Mouse (Mus musculus) midbrain, embryonic 13.5 days (tissue): ENCODE measurements around the gene Fgf12. TPM values are rescaled to one million over a fixed set of nuclear protein-coding genes. Genes with fewer than 3 reads are reported as not detected.

Experiments
- ATAC-seq: fragments of 200-750 bp; cut with Nextera tagmentation; 2 replicates; pipeline ENCODE4 v1.8.0; 2017; ENCODE audit warnings: mild to moderate bottlenecking, moderate TSS enrichment, moderate library complexity
- H3K27ac ChIP-seq: fragments of 300-500 bp; sonication (generic); 2 replicates; pipeline ENCODE4 v1.5.1; 2015; ENCODE audit warnings: inconsistent platforms, mild to moderate bottlenecking, moderate library complexity
- H3K27me3 ChIP-seq: fragments of 300-500 bp; sonication (generic); 2 replicates; pipeline ENCODE4 v1.6.1; 2015; ENCODE audit warnings: mild to moderate bottlenecking, inconsistent platforms
- H3K36me3 ChIP-seq: fragments of 300-500 bp; sonication (generic); 2 replicates; pipeline ENCODE4 v1.6.1; 2015; ENCODE audit warnings: mild to moderate bottlenecking, inconsistent platforms
- H3K4me1 ChIP-seq: fragments of 300-500 bp; sonication (generic); replicated peaks from 2 replicates; pipeline ENCODE4 v1.6.1; 2015; ENCODE audit warnings: inconsistent platforms
- H3K4me2 ChIP-seq: fragments of 300-500 bp; sonication (generic); replicated peaks from 2 replicates; pipeline ENCODE4 v1.6.1; 2015; ENCODE audit warnings: moderate library complexity, mild to moderate bottlenecking, inconsistent platforms
- H3K4me3 ChIP-seq: fragments of 300-500 bp; sonication (generic); replicated peaks from 2 replicates; pipeline ENCODE4 v1.5.1; 2015; ENCODE audit warnings: mild to moderate bottlenecking, inconsistent platforms
- H3K9ac ChIP-seq: fragments of 300-500 bp; sonication (generic); replicated peaks from 2 replicates; pipeline ENCODE4 v1.6.1; 2015; ENCODE audit warnings: mild to moderate bottlenecking, inconsistent platforms
- H3K9me3 ChIP-seq: fragments of 300-500 bp; sonication (generic); 2 replicates; pipeline ENCODE4 v1.6.1; 2016; ENCODE audit warnings: mild to moderate bottlenecking, inconsistent platforms
- WGBS: fragments of 180-500 bp; shearing (Covaris S2); methylation state at CpG from one replicate; pipeline ENCODE4 v1.1.7; 2015; 5-methylcytosine and 5-hydroxymethylcytosine counted together
- polyA plus RNA-seq: library from polyadenylated mRNA; unstranded; fragments of >200 nt; fragmentation: Nextera tagmentation; extraction: Ambion mirVana; gene quantifications from 2 replicates; pipeline ENCODE4 v1.2.1, GENCODE M21; 2015

Gene Fgf12
- polyA plus RNA-seq, 1 experiment from 2014 or later: 16.8 TPM

DNA sequence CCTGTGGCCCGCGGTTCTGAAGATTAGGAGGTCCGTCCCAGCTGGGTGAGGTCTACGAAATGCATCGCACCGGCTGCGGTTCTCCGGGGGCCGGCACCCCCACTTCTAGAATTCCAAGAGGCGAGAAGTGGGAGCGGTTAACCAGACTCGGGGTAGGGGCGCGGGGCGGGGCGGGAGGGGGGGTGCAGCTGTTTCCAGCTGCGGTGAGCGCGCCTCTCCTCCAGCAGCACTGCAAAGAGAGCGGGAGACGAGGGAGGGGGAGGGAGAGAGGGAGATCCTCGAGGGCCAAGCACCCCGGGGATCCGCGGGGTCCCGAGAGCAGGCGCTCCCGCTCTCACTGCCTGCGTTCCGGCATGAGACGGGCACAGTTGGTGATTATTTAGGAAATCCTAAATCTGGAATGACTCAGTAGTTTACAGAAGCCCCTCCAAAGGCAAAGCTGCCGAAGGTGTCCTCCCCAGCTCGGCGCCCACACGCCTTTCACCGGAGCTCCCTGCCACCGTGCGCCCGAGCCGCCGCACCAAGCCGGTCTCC lies 307.0 kb downstream of the Fgf12 start:
- Histone ChIP-seq H3K9me3 (no peaks in the 10 kb centered on the region), H3K4me3 (peak overlapping the region; percentile 81), H3K27ac (peak overlapping the region; percentile 79), H3K4me2 (peak overlapping the region; percentile 92), H3K36me3 (no peaks in the 10 kb centered on the region), H3K27me3 (peaks cover 23% of the 10 kb centered on the region), H3K4me1 (peaks cover 5% of the 10 kb centered on the region), H3K9ac (peak overlapping the region; percentile 76)
- WGBS: under 1% methylated on average over 35 of the region's 42 CpGs
- peak; percentile 49 for ATAC-seq

DNA sequence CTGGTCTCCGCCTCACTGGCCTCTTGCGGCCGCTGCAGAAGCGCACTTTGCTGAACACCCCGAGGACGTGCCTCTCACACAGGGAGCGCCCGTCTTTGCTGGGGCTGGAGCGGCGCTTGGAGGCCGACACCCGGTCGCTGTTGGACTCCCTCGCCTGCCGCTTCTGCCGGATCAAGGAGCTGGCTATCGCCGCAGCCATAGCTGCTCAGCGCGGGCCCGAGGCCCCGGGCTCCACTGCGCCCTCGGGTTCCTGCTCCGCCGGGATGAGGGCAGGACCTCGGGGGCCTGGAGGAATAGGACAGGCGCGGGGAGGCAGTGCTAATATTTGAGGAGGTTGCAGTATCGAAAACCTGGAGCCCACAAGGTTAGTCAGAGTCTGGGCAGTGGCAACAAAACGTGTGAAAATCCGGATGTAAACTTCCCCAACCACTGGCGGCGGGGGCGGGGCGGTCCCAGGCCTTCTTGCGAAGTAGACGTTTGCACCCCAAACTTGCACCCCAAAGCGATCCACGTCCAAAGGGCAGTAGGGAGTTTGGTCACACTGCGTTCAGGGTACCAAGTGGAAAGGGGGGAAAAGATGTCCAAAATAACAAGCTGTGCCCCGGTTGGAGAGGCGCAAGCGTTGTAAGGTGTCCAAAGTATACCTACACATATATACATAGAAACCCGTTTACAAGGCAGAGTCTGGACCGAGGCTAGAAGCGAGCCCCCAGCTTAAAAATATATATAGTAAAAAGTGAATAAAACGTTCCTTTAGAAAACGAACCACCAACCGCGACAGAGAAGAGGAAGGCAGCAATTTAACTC lies 307.7 kb downstream of the Fgf12 start:
- Histone ChIP-seq H3K9ac (peak overlapping the region; percentile 76), H3K4me1 (peaks cover 5% of the 10 kb centered on the region), H3K27ac (peak overlapping the region; percentile 27; the same call in 1 of the 2 replicates), H3K36me3 (no peaks in the 10 kb centered on the region), H3K27me3 (peaks cover 23% of the 10 kb centered on the region), H3K4me3 (peak overlapping the region; percentile 81), H3K4me2 (peak overlapping the region; percentile 92), H3K9me3 (no peaks in the 10 kb centered on the region)
- ATAC-seq: peak; percentile 38
- WGBS: under 1% methylated on average over 51 of the region's 51 CpGs

DNA sequence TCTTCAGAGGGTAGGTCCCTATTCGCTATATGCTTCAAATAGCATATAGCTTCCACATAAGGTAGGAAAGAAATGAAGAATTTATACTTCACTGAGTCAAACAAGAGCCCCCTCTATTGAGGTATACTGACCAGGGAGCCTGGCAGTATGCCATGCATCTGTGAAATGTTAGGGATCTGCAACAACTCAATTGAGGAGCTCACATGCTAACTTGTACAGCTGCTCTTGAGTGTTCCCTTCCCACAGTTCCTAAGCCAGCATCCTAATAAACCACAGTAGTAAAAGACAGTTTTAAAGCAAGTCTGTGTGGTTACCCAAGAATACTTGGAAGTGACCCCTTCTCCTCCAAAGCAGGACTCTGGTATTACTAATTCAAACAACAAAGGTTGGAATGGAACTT lies 331.3 kb downstream of the Fgf12 start:
- no peaks in the 10 kb centered on the region for H3K9me3 ChIP-seq
- no peak overlapping the region for H3K4me3 ChIP-seq
- 88% methylated on average over 1 of the region's 1 CpGs for WGBS
- H3K9ac ChIP-seq: no peak overlapping the region
- ATAC-seq: no peak
- H3K36me3 ChIP-seq: no peaks in the 10 kb centered on the region
- no peaks in the 10 kb centered on the region for H3K4me1 ChIP-seq
- H3K27me3 ChIP-seq: no peaks in the 10 kb centered on the region
- no peak overlapping the region for H3K4me2 ChIP-seq
- H3K27ac ChIP-seq: no peak overlapping the region

DNA sequence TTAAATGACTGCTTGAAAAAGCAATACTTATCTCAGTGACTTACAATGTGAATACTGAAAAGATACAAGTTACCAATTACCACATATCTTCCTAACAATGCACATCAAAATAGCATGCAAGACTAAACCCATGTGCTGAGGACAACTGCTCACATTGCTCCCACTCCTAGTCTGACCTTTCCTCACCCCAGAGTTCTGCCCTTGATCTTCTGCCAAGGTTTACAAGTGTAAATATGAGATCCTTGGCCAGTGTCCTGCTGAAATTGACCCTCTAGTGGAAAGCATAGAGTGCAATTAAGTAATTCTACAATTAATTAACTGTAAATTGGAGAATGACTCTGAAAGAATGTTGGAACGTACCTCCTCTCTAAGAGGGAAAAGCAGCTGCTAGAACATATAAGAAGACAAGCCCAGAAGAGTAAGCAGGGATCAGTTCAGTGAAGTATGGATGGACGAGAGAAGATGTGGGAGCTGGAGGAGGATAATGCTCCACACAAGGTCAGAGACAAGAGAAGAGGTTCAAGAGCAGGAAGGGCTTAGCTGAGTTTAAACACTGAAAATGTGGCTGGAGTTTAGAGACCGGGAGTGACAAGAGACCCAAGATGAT lies 333.1 kb downstream of the Fgf12 start:
- no peak for ATAC-seq
- H3K9ac ChIP-seq: no peak overlapping the region
- no peaks in the 10 kb centered on the region for H3K27me3 ChIP-seq
- no peaks in the 10 kb centered on the region for H3K4me1 ChIP-seq
- H3K4me2 ChIP-seq: no peak overlapping the region
- no peak overlapping the region for H3K4me3 ChIP-seq
- H3K36me3 ChIP-seq: no peaks in the 10 kb centered on the region
- H3K9me3 ChIP-seq: no peaks in the 10 kb centered on the region
- WGBS: 80% methylated on average over 3 of the region's 3 CpGs
- H3K27ac ChIP-seq: no peak overlapping the region

DNA sequence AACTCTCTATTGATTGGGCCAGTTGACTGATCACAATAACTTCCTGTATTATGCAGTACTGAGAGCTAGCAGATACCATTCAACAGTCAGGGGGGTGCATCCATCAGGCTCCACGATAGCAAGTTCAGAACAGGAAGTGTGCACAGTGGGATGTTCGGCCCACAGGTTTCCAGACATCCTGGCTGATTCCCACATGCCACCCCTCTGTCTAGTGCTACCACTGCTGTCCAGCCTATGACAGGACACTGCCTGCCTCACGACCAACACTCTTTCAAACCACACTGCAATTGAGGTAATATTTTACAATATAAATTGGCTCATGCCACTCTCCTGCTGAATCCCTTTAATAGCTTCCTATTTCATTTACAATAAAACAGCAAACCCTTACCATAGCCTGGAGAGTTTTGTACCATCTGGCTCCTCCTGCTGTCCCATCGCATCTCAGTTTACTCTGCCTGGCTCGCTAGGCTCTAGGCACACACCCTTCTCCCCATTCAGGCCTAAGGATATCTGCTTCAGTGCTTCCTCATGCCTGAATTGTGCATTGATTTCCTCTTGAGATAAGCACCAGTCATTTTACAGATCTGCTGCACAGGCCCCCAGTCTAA lies 341.6 kb downstream of the Fgf12 start:
- 79% methylated on average over 5 of the region's 5 CpGs for WGBS
- no peak overlapping the region for H3K4me2 ChIP-seq
- no peaks in the 10 kb centered on the region for H3K36me3 ChIP-seq
- no peaks in the 10 kb centered on the region for H3K4me1 ChIP-seq
- no peak overlapping the region for H3K4me3 ChIP-seq
- H3K27ac ChIP-seq: no peak overlapping the region
- no peak for ATAC-seq
- H3K9ac ChIP-seq: no peak overlapping the region
- no peaks in the 10 kb centered on the region for H3K27me3 ChIP-seq
- no peaks in the 10 kb centered on the region for H3K9me3 ChIP-seq

DNA sequence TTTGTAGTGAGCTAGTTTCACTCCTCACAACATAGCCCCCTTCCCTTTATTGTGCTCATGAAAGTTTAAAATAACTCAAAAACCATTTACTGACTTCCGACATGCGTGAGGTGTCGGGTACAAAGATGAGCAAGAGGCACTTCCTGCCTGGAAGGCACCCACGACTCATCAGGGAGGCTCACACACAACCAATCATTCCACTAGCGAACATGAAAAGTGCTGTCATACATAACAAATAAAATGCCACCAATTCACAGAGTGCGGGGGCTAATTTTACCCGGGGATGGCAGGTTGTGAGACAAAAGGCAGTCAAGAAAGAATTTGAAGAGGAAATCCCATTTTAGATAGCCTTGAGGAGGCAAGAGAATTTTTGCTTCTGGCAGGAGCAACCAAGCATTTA lies 344.6 kb downstream of the Fgf12 start:
- 0 out of 2 replicates have a peak, but pooled peaks have one; percentile 14 for ATAC-seq
- Histone ChIP-seq H3K9ac (no peak overlapping the region), H3K4me2 (no peak overlapping the region), H3K9me3 (no peaks in the 10 kb centered on the region), H3K27ac (no peak overlapping the region), H3K4me1 (no peaks in the 10 kb centered on the region), H3K27me3 (no peaks in the 10 kb centered on the region), H3K36me3 (no peaks in the 10 kb centered on the region), H3K4me3 (no peak overlapping the region)
- WGBS: 63% methylated on average over 7 of the region's 7 CpGs

DNA sequence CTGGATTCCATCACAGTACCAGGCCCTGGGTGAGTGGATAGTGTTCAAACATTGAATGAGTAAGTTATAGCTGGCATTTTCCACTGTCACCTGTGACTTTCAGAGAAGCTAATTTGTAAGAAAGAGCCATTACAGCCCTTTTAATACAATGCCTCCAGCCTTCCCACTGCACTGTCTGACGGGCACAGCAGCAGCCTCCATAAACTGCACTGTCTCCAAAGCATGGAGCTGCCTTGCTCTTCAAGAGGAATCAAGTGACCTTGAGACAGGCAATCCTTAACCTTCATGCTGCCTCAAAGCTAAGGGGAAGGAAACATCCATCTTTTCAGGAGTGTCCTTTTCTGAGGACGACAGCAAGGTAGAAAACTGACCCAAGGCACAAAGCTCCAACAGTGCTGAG lies 345.0 kb downstream of the Fgf12 start:
- H3K27ac ChIP-seq: no peak overlapping the region
- no peaks in the 10 kb centered on the region for H3K4me1 ChIP-seq
- no peak overlapping the region for H3K4me3 ChIP-seq
- H3K9me3 ChIP-seq: no peaks in the 10 kb centered on the region
- 67% methylated on average over 2 of the region's 2 CpGs for WGBS
- H3K36me3 ChIP-seq: no peaks in the 10 kb centered on the region
- 0 out of 2 replicates have a peak, but pooled peaks have one; percentile 53 for ATAC-seq
- H3K27me3 ChIP-seq: no peaks in the 10 kb centered on the region
- no peak overlapping the region for H3K9ac ChIP-seq
- H3K4me2 ChIP-seq: no peak overlapping the region

DNA sequence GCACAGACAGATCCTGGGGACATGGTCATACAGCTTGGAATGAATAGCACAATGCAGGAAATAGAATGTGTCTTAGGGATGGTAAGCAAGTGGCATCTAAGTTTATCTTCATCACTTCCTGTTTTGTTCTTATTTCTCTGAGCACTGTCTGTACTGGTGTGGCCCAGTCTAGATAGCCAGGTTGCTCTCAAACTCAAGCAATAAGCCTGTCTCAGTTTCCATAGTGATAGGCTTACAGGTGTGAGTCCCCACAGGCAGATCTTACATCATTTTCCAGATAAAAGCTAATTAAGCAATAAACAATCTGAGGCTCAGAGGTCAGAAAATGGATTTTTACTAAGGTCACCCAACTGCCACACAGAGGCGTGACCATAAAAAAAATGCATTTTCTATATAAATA lies 348.7 kb downstream of the Fgf12 start:
- no peaks in the 10 kb centered on the region for H3K9me3 ChIP-seq
- no peaks in the 10 kb centered on the region for H3K36me3 ChIP-seq
- no peak for ATAC-seq
- H3K27ac ChIP-seq: no peak overlapping the region
- no peak overlapping the region for H3K4me3 ChIP-seq
- no peaks in the 10 kb centered on the region for H3K27me3 ChIP-seq
- 88% methylated on average over 1 of the region's 1 CpGs for WGBS
- no peaks in the 10 kb centered on the region for H3K4me1 ChIP-seq
- no peak overlapping the region for H3K4me2 ChIP-seq
- no peak overlapping the region for H3K9ac ChIP-seq

DNA sequence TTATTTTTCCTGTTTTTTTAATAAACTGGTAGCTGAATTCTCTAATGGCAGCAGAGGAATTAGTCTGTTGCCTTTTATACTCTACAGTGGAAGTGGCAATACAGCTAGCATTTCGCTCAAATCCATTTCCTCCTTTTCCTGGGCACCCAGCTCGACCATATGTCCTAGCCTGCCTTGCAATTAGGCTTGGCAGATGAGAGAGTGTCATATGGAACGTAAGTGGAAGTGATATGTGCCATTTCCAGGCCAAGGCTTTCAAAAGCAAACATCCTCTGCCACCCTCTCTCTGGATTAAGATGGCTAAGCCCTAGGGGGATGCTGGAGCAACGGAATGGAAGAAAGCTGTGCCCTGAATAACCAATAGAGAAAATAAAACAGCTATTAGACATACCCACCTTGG lies 350.2 kb downstream of the Fgf12 start:
- H3K4me2 ChIP-seq: no peak overlapping the region
- H3K27me3 ChIP-seq: no peaks in the 10 kb centered on the region
- no peak overlapping the region for H3K4me3 ChIP-seq
- WGBS: 64% methylated on average over 4 of the region's 4 CpGs
- no peaks in the 10 kb centered on the region for H3K9me3 ChIP-seq
- ATAC-seq: no peak
- H3K36me3 ChIP-seq: no peaks in the 10 kb centered on the region
- no peak overlapping the region for H3K27ac ChIP-seq
- no peak overlapping the region for H3K9ac ChIP-seq
- no peaks in the 10 kb centered on the region for H3K4me1 ChIP-seq

DNA sequence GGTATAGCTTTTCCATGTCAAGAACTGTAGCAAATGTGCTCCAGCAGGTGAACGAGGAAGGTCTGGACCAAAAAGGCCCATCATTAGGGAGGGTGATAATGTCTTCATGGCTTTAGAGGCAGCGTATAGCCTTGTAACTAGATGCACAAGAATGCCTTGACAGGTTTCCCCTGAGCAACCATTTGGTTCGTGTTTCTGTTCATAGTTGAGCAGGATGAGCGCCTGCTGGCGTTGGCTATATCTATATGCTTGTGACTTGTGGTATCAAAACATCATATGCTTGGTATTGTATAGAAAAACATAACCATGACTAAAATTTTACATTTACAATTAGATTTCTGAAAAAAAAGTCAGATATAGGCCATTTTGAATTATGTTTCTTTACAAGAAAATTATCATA lies 361.6 kb downstream of the Fgf12 start:
- no peak for ATAC-seq
- no peak overlapping the region for H3K27ac ChIP-seq
- no peak overlapping the region for H3K4me2 ChIP-seq
- 84% methylated on average over 5 of the region's 5 CpGs for whole genome bisulfite sequencing
- no peaks in the 10 kb centered on the region for H3K27me3 ChIP-seq
- no peaks in the 10 kb centered on the region for H3K9me3 ChIP-seq
- no peaks in the 10 kb centered on the region for H3K36me3 ChIP-seq
- no peak overlapping the region for H3K9ac ChIP-seq
- no peaks in the 10 kb centered on the region for H3K4me1 ChIP-seq
- H3K4me3 ChIP-seq: no peak overlapping the region

DNA sequence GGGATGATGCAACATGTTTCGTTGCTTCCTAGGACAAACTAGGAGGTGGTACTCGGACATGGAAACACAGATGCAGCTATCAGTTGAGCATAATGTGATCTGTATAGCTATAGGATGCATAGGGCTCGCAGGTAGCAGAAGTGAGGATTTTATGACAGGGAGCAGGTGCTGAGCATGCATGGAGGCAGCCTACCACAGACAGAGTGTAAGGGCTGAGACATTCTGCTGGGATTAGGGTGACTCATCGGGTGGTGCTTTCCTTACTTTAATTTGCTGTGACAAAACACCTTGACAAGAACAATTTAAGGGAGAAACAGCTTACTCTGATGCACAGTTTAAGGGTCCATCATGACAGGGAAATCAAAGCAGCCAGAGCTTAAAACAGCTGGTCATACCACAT lies 363.8 kb downstream of the Fgf12 start:
- H3K9me3 ChIP-seq: no peaks in the 10 kb centered on the region
- no peak overlapping the region for H3K4me3 ChIP-seq
- no peak overlapping the region for H3K27ac ChIP-seq
- H3K4me1 ChIP-seq: no peaks in the 10 kb centered on the region
- H3K27me3 ChIP-seq: no peaks in the 10 kb centered on the region
- no peak overlapping the region for H3K9ac ChIP-seq
- H3K4me2 ChIP-seq: no peak overlapping the region
- no peak for ATAC-seq
- no peaks in the 10 kb centered on the region for H3K36me3 ChIP-seq
- 82% methylated on average over 4 of the region's 4 CpGs for WGBS

DNA sequence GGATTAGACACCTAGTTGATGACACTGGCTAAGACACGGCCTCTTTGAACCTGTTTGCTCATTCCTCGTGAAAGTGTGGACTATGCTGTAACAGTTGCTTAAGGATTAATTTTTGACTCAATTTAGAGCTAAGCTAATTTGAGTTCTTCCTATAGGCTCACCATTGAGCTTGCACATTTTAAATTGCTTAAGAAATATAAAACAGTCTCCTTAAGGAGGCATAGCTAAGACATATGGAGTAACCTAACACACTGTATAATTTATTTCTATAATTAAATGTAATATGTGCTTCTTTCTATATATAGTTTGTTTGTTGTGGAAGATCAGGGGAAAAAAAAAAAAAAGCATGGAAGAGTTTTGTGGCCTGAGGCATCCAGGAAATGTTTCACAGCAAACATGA lies 378.1 kb downstream of the Fgf12 start:
- Histone ChIP-seq H3K4me3 (no peak overlapping the region), H3K27ac (no peak overlapping the region), H3K27me3 (no peaks in the 10 kb centered on the region), H3K36me3 (no peaks in the 10 kb centered on the region), H3K4me2 (no peak overlapping the region), H3K4me1 (no peaks in the 10 kb centered on the region), H3K9ac (no peak overlapping the region), H3K9me3 (no peaks in the 10 kb centered on the region)
- ATAC-seq: no peak
- 84% methylated on average over 2 of the region's 2 CpGs for WGBS
